Mouse (Mus musculus) G1E (cell line): ENCODE measurements around the gene Rasgef1b. TPM values are rescaled to one million over a fixed set of nuclear protein-coding genes. Genes with fewer than 3 reads are reported as not detected.

Experiments
- ATAC-seq: 2 replicates; pipeline ENCODE4 v1.8.0; 2016; ENCODE audit warnings: mild to moderate bottlenecking; ENCODE audit not compliant: insufficient number of reproducible peaks, poor library complexity, low FRiP score, severe bottlenecking; ENCODE audit errors: extremely low read depth
- DNase-seq: peaks from one replicate; pipeline ENCODE4 v3.0.0; 2012; ENCODE audit warnings: low spot score
- H3K27me3 ChIP-seq: 2 replicates; pipeline ENCODE4 v1.6.1; 2012; ENCODE audit warnings: mild to moderate bottlenecking, low read length, inconsistent platforms; ENCODE audit not compliant: insufficient read depth
- H3K36me3 ChIP-seq: replicated peaks from 2 replicates; pipeline ENCODE3; 2012; ENCODE audit warnings: mild to moderate bottlenecking, inconsistent platforms
- H3K4me1 ChIP-seq: 2 replicates; pipeline ENCODE4 v1.6.1; 2012; ENCODE audit warnings: low read depth, low read length, inconsistent platforms, mixed read lengths; ENCODE audit not compliant: insufficient read depth
- H3K4me3 ChIP-seq: 2 replicates; pipeline ENCODE4 v1.5.1; 2012; ENCODE audit warnings: low read depth, mild to moderate bottlenecking, inconsistent platforms, low read length, moderate library complexity, mixed read lengths
- H3K9me3 ChIP-seq: replicated peaks from 2 replicates; pipeline ENCODE4 v1.6.1; 2012; ENCODE audit warnings: inconsistent platforms
- CTCF ChIP-seq: IDR thresholded peaks from 2 replicates; pipeline ENCODE4 v1.5.1; 2012; ENCODE audit warnings: low read depth, low read length, inconsistent platforms, mixed read lengths
- GATA1 ChIP-seq: IDR thresholded peaks from 2 replicates; pipeline ENCODE4 v1.6.1; 2012; ENCODE audit warnings: borderline replicate concordance, low read length, inconsistent platforms, mixed read lengths
- POLR2AphosphoS5 ChIP-seq: IDR thresholded peaks from 2 replicates; pipeline ENCODE4 v1.6.1; 2012; ENCODE audit warnings: low read depth, low read length, inconsistent platforms; ENCODE audit not compliant: insufficient replicate concordance
- TAL1 ChIP-seq: conservative IDR thresholded peaks from 2 replicates; pipeline ENCODE4 v1.6.1; 2012; ENCODE audit warnings: low read depth, low read length, inconsistent platforms, mixed read lengths
- polyA plus RNA-seq: library from polyadenylated mRNA; stranded (reverse); fragments of >175 nt; gene quantifications from 2 replicates; pipeline ENCODE4 v1.2.3, GENCODE M21; 2012
- total RNA-seq, 2 experiments: library from RNA; stranded (forward) in 1 of 2; stranded (reverse) in 1 of 2; fragments of 200-1000 nt in 1 of 2; fragments of >200 nt in 1 of 2; fragmentation: Nextera tagmentation in 1 of 2; gene quantifications; 2 replicates each; pipeline ENCODE4 v1.2.3; 2014 to 2017

Gene Rasgef1b
- total and polyA plus RNA-seq, 3 experiments, result 0.38 TPM; not detected in 2

GRCm38 (mm10) chr5:99169836-99170235 is 559.0 kb downstream of the Rasgef1b start:
- TF ChIP-seq POLR2AphosphoS5, result no peak
- TF ChIP-seq TAL1, result no peak
- no peak for TF ChIP-seq CTCF
- ATAC-seq, result no peak
- DNase-seq, result no peak
- no peaks in the 10 kb centered on the region for H3K27me3 ChIP-seq
- no peaks in the 10 kb centered on the region for H3K4me1 ChIP-seq
- H3K4me3 ChIP-seq, result no peak overlapping the region
- peaks cover 51% of the 10 kb centered on the region for H3K9me3 ChIP-seq
- no peaks in the 10 kb centered on the region for H3K36me3 ChIP-seq

DNA sequence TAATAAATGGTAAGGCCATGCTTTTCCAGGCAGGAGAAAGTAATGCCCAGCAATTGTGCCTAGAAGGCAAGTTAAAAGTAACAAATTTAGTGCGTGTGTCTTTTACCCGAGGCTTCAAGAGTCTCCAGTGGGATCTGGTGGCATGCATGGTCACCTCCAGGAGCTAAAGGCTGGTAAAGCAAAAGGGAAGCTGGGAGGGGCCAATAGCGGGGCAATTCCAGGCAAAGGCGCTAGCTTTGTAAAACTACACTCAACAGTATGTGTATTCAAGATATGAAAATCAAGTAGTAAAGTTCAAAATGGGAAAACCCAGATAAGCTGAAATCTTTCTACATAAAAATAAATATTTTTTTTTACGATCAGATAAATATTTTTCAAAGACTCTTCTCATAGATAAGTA is 561.1 kb downstream of the Rasgef1b start:
- peaks cover 46% of the 10 kb centered on the region for H3K9me3 ChIP-seq
- no peaks in the 10 kb centered on the region for H3K27me3 ChIP-seq
- H3K4me3 ChIP-seq, result no peak overlapping the region
- TF ChIP-seq TAL1 (no peak), POLR2AphosphoS5 (no peak), CTCF (no peak), GATA1 (no peak)
- no peak for DNase-seq
- no peak for ATAC-seq
- no peaks in the 10 kb centered on the region for H3K4me1 ChIP-seq
- no peaks in the 10 kb centered on the region for H3K36me3 ChIP-seq

Other genes starting within 250 kb of the Rasgef1b start
- not detected in 2 replicates for gene Vamp9, start 177.2 kb upstream of the Rasgef1b start, total RNA-seq (2014; fragmentation: Nextera tagmentation)
- not detected in 2 replicates for gene Vamp9, start 177.2 kb upstream of the Rasgef1b start, total RNA-seq (2017)
- not detected in 2 replicates for gene Vamp9, start 177.2 kb upstream of the Rasgef1b start, polyA plus RNA-seq
- 231 and 261 TPM in 2 replicates for gene Hnrnpd, start 249.9 kb upstream of the Rasgef1b start, total RNA-seq (2014; fragmentation: Nextera tagmentation)
- 56.5 and 75.0 TPM in 2 replicates for gene Hnrnpd, start 249.9 kb upstream of the Rasgef1b start, total RNA-seq (2017)
- 434 and 614 TPM in 2 replicates for gene Hnrnpd, start 249.9 kb upstream of the Rasgef1b start, polyA plus RNA-seq
- not detected in 2 replicates for gene 4930524J08Rik, start 250.0 kb upstream of the Rasgef1b start, total RNA-seq (2014; fragmentation: Nextera tagmentation)
- gene 4930524J08Rik, start 250.0 kb upstream of the Rasgef1b start, total RNA-seq (2017), result 1.5 and 2.4 TPM in 2 replicates
- 7.0 and 7.6 TPM in 2 replicates for gene 4930524J08Rik, start 250.0 kb upstream of the Rasgef1b start, polyA plus RNA-seq